Mouse (Mus musculus) MEL (cell line): ENCODE data around the gene Chd2.

ENCODE experiments used
- CTCF ChIP-seq, 3 experiments: IDR thresholded peaks in 2 of 3; conservative IDR thresholded peaks in 1 of 3; 2 replicates each; pipeline ENCODE4 v1.5.1; 2011 to 2012; ENCODE audit warnings: low read length in 3 of 3, low read depth in 2 of 3, mild to moderate bottlenecking in 2 of 3, improper control_type of control experiment in 1 of 3, inconsistent platforms in 1 of 3, mixed read lengths in 1 of 3, moderate library complexity in 1 of 3; ENCODE audit not compliant: control insufficient read depth in 1 of 3, insufficient read depth in 1 of 3, poor library complexity in 1 of 3, severe bottlenecking in 1 of 3
- E2F4 ChIP-seq: IDR thresholded peaks from 2 replicates; pipeline ENCODE4 v1.6.1; 2011; ENCODE audit warnings: low read depth, low read length, improper control_type of control experiment, borderline replicate concordance
- POLR2A ChIP-seq, 2 experiments: IDR thresholded peaks; 2 replicates each; pipeline ENCODE4 v1.6.1; 2011 to 2012; ENCODE audit warnings: low read length in 2 of 2, mild to moderate bottlenecking in 2 of 2, control low read depth in 1 of 2, improper control_type of control experiment in 1 of 2, low read depth in 1 of 2, moderate library complexity in 1 of 2; ENCODE audit not compliant: control insufficient read depth in 1 of 2, insufficient read depth in 1 of 2, poor library complexity in 1 of 2
- RAD21 ChIP-seq: IDR thresholded peaks from 2 replicates; pipeline ENCODE4 v1.6.1; 2011; ENCODE audit warnings: mild to moderate bottlenecking, low read depth, low read length, improper control_type of control experiment

GRCm38 (mm10) chr7:73434336-73434677 is 107.3 kb downstream of the Chd2 start:
- no peak for TF ChIP-seq POLR2A (IDR thresholded peaks at IDR 0.05; ENCODE audit: control insufficient read depth in 1 of 2, insufficient read depth in 1 of 2, low read depth in 1 of 2, low read length in 2 of 2, poor library complexity in 1 of 2)
- TF ChIP-seq CTCF (IDR thresholded peaks at IDR 0.05 in 2 of 3, conservative IDR thresholded peaks at IDR 0.05 in 1 of 3; ENCODE audit: control insufficient read depth in 1 of 3, insufficient read depth in 1 of 3, low read depth in 2 of 3, low read length in 3 of 3, poor library complexity in 1 of 3, severe bottlenecking in 1 of 3) = no peak
- no peak for TF ChIP-seq RAD21
- TF ChIP-seq E2F4 = no peak
